Mouse (Mus musculus) gastrocnemius, postnatal 36 days (tissue): ENCODE data around the gene Cd81. TPM values are rescaled to one million over a fixed set of nuclear protein-coding genes. Genes with fewer than 3 reads are reported as not detected.

Experiments used
- DNase-seq, 2 experiments: peaks; one replicate each; pipeline ENCODE4 v3.0.0; 2022
- intact Hi-C: fragments of 180-260 bp; cut with DNase I; formaldehyde crosslinking; loops from one replicate; pipeline ENCODE4 v1.15.1; 2025
- total RNA-seq, 2 experiments: library from RNA; stranded (reverse); gene quantifications; 2 replicates each; pipeline ENCODE4 v1.2.3; 2021

Cd81 gene
- total RNA-seq, 2 experiments from 2014 or later: 106 to 118 TPM

- intact Hi-C loops: no loop called here
- DNase-seq: no peak
Measured at GRCm38 (mm10) chr7:143044049-143044825, 8.3 kb upstream of the Cd81 start.

- no peak for DNase-seq
Measured at GRCm38 (mm10) chr7:143044826-143045206, 7.7 kb upstream of the Cd81 start.

DNA sequence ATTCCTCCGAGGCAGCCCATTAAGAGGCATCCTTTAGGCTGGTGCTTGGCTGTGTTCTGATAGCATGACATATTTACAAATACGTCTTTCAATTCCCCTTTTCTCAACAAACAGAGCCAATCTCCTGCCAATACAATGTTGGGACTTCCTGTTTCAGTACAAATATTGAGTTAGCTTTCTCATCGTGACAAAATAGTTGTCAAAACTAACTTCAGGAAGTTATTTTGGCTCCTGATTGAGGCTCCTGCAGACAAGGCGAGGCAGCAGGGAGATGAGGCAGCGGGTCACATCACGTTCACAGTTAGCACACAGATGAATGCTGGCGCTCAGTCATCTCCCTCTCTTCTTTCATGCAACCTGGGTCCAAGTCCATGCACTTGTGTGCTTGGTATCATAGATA is 6.2 kb upstream of the Cd81 start:
- no peak for DNase-seq
- intact Hi-C loops: loop anchor here (2.0 kb wide), 1 partner anchor 30 kb away; no protein-coding TSS in a partner anchor

More at GRCm38 (mm10) chr7:143044826-143045206, 7.7 kb upstream of the Cd81 start:
- intact Hi-C loops: no loop called here

DNA sequence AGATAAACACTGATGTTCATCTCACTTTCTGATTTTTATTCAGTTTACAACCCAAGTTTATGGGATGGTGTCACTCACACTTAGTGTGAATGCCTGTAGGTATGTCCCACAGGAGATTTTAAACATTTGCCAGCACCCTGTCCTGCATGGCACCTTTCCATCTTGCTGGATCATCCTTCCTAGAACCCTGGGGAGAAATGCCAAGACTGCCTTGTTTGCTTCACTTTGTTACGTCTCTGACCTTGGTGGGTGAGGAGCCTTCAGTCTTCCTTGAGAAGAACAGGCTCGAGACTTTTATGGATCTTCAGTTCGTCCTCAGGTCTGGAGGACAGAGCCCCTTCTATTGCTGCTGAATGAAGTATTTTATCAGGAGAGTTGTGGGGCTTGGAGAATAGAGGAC is 3.2 kb upstream of the Cd81 start:
- DNase-seq: no peak

DNA sequence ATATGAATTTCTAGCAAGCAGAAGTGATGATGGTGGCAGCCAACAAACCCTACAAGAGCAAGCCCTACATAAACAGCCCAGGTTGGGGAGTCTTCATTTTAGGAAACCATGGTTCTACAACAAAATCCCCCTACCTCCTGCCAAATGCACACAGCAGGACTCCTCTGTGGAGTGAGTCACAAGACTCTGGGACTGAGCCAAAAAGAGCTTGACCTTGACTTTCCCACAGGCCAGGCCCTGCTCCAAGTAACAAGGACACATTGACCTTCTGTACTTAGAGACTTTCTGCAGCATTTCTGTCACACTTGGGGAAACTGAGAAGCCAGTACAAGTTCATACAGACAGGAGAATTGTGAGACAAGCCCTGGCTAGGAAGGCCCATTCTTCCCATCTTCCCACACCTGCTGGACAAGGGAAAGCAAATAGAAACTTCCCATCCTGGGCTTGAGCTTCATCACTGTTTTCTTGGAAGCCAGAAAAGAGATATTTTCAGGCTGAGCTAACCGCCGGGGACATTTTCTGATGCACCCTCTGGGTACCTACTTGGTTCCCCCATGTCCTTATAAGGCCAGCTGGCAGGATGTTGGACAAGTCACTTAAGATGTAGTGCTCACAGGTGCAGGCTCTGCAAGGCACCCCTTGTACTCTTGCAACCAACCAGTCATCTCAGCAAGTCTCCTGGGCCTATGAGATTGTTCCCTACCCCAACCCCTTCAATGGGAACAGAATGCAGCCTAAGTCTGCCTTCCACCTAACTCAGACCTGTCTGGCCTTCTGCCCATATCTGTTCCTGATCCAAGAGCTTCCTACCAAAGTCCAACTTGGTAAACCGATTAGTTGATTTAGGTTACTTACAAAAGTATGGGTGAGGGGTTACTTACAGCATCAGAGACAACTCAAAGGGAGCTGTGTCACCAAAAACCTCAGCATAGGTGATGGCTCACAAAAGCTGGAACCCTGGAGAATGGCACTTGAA is 2.4 kb upstream of the Cd81 start:
- intact Hi-C loops: no loop called here
- no peak for DNase-seq

More for the DNA sequence above, 3.2 kb upstream of the Cd81 start:
- intact Hi-C loops: no loop called here

GRCm38 (mm10) chr7:143051316-143051715 is 1.2 kb upstream of the Cd81 start:
- intact Hi-C loops: no loop called here
- no peak for DNase-seq

DNA sequence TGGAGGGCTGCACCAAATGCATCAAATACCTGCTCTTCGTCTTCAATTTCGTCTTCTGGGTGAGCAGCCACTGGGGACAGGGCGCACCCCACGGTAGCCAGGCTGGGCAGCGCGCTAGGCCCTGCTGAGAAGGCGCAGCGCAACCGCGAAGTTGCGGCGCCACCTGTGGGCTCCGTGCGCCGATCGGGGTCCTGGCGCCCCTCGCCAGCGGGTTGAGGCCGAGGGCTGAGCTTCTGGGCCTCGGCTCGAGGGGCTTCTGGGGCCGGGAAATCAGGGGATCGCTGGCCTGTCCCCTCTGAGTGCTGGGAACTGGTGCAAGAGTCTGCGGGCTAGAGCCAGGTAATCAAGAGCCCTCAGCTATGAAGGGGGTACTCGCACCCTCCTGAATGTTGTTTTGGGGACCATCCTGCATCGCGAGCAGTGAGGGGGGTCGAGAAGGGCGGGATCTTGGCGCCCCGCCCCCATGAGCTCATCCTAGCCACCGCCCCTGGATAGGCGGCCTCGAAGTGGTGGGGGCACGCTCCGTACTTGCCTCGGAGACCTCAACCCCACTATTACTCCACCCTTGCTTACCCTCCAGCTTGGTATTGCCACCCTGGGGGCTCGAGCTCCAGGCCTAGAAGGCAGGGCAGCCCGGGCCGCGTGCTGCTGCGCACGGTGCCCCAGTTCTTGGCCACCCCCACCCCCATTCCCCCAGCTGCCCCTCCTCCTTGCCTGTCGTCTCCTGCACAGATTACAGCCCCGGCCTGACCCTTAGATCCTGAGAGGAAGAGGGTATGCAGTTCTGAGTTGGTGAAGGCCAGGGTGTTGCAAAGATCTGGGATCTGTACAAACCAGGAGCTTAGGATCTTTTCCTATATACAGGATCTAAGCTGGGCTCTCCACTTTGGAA is 715 bp downstream of the Cd81 start:
- intact Hi-C loops: loop anchor here (2.0 kb wide), 1 partner anchor 16 kb away; the partner anchor contains the start of gene Tssc4
- peak; percentile 61 to 71 for DNase-seq

GRCm38 (mm10) chr7:143053961-143054611 is 1.5 kb downstream of the Cd81 start:
- intact Hi-C loops: loop anchor here (2.0 kb wide), 2 partner anchors 15 to 45 kb away; partner anchors contain the start of gene Tssc4
- no peak for DNase-seq

- intact Hi-C loops: loop anchor here (2.0 kb wide), 1 partner anchor 46 kb away; no protein-coding TSS in a partner anchor
- DNase-seq: no peak
Measured at GRCm38 (mm10) chr7:143054612-143054965, 2.0 kb downstream of the Cd81 start.

GRCm38 (mm10) chr7:143055001-143055400 is 2.5 kb downstream of the Cd81 start:
- no peak for DNase-seq
- intact Hi-C loops: loop anchor here (1.0 to 2.0 kb wide), 2 partner anchors 9 to 46 kb away; no protein-coding TSS in a partner anchor

DNA sequence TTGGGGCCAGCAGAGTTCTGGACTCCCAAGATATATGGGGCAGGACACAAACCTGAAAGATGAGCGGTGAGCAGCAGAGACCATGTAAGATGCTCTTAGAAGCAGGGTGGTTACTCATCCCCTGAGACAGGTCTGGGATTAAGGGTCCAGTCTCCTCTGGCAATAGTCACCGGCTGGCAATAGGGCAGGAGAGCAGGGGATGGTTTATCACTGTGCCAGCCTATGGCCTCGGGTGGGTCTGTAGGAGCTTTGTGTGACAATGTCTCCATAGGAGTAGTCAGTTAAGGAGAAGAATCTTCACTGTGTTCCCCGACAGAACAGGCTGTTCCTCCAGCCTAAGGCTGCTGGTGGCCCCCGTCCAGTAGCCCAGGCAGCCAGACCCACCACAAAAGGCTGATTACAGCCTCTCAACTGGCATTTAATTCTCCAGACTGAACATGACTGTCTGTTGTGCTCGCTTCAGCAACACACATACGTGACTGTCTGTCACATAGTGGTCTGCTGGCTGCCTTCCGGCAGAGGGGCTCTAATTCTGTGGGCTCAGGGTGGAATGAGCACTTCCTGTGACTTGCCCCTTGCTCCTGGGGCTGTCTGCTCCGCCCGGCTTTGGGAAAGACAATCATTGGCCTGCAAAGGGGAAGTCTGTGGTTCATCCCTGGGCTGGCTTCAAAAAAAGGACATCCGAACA is 3.1 kb downstream of the Cd81 start:
- no peak for DNase-seq
- intact Hi-C loops: loop anchor here (1.0 to 2.0 kb wide), 2 partner anchors 9 to 47 kb away; no protein-coding TSS in a partner anchor

DNA sequence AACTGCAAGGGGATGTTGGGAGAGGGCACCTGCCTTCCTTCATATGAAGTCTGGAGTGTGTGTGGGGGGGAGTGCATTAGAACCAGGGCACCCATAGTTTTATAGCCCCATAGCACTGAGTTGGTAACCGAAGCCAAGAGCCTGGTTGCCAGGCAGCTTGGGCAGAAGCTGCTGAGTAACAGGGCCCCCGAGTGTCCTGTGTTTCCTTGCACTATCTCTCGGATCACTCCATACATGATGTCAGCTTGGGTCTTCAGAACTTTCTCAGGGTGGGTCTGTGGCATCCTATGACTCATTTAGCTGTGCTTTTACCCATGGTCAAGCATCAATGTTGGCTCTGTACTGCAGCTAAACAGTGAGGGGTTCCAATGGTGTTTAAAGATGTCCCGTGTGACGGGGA is 4.5 kb downstream of the Cd81 start:
- peak in 1 of 2 experiments; percentile 13 for DNase-seq
- intact Hi-C loops: no loop called here

DNA sequence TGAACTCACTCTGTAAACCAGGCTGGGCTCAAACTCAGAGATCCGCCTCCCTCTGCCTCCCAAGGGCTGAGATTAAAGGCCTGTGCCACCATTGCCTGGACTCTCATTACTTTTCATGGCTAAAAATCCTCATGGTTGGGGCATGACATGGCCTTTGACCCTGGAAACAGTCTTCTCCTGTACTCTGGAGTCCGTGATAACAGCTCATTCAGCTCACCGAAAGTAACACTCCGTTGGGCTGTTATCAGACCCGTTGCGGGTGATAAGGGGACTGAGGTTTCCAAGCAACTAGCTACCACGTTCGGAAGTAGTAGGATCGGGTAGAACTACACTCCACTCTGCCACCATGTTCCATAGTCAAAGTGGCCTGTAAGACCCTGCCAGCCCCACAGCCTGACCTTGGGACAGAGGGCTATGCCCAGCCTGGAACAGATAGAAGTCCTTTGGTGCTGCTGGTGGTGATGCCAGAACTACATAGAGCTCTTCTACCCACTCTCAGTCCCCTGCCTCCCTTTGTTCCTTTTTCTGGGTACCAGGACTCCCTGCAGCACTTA is 5.2 kb downstream of the Cd81 start:
- intact Hi-C loops: no loop called here
- no peak for DNase-seq

DNA sequence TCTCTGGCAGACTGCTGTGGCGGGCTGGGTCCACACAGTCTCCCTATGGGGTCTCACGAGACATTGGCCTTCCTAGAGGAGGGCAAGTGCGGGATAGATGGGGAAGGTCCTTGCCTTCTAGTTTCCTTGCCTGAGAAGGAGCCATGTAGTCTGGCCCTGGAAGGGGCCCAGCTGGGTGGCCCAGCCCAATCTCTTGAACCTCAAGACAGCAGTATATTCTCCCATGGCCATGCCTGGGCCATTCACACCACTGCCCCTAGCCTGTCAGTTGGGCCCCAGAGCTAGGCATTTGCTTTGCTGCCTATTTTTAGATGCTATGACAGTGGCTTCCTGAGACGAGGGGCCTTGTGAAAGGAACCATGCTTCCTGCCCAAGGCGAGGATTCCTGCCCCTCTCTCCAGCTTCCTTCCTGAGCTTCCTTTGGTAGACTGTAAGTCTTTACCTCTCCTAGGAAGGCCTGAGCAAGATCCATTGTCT is 5.7 kb downstream of the Cd81 start:
- DNase-seq: no peak
- intact Hi-C loops: no loop called here

- intact Hi-C loops: no loop called here
- peak; percentile 41 to 54 for DNase-seq
Measured at GRCm38 (mm10) chr7:143059202-143059870, 6.8 kb downstream of the Cd81 start.

- intact Hi-C loops: no loop called here
- DNase-seq: no peak
Measured at GRCm38 (mm10) chr7:143062704-143063103, 10.2 kb downstream of the Cd81 start.

DNA sequence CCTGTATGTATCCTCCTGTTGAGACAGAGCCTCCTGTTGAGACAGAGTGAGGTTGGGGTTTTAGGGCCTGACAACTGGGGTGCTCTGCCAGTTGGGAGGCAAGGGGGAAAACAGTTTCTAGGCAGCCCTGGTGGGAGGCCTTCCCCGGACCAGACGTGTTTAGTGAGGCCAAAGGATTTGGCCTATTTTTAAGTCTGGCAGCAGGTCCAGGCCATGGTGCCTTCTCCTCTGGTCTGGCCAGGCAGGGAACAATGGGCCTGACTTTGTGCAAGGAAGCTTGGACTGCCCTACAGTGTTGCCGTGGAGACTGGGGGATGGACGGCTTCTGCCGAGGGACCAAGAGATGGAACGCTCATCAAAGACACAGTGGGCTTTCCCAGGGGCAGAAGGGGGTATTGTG is 11.7 kb downstream of the Cd81 start:
- DNase-seq: no peak
- intact Hi-C loops: loop anchor here (1.0 kb wide), 1 partner anchor 9 kb away; no protein-coding TSS in a partner anchor

DNA sequence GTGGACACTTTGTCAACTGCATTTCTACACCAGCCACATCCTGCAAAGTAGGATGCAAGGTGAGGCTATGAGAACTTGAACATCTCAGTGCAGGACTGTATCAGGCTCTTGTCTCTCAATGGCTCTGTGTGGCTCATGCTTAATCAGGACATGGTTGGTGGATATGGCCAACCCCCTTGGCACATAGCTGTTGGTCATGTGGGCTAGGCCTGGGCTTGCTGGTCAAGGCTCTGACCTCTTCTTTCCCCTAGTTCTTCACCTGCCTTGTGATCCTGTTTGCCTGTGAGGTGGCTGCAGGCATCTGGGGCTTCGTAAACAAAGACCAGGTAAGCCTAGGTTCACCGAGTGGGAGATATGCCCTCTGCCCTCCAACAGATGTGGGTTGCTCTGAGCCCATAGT is 13.2 kb downstream of the Cd81 start:
- DNase-seq: no peak
- intact Hi-C loops: no loop called here
